Mouse (Mus musculus): Measurements from ENCODE around the gene Foxl1. TPM values are rescaled to one million over a fixed set of nuclear protein-coding genes. Genes with fewer than 3 reads are reported as not detected.

Foxl1 gene
- 0.40 and 0.58 TPM in 2 replicates for total RNA-seq (2014; rRNA removed)
- 0.21 TPM in 1 of 2 replicates, not detected in the other for polyA plus RNA-seq (2015; fragmentation: Nextera tagmentation; extraction: Ambion mirVana)

GRCm38 (mm10) chr8:121127756-121128375 lies at the start of gene Foxl1:
Gene Foxl1, plus strand, starts transcription at chr8:121127940.
- Histone ChIP-seq H3K4me3 (ENCODE audit: low read length) (peak within 1 kb of the TSS; percentile 2), H3K36me3 (ENCODE audit: insufficient read depth, low read length) (no peaks in the 10 kb centered on the region), H3K4me1 (ENCODE audit: insufficient read depth, low read length) (peaks cover 3% of the 10 kb centered on the region; the same call in 1 of the 2 replicates), H3K9ac (replicated peaks; ENCODE audit: low read length) (no peak within 1 kb of the TSS), H3K27ac (no peak within 1 kb of the TSS), H3K4me2 (ENCODE audit: low read depth, low read length) (peak within 1 kb of the TSS; percentile 41), H3K9me3 (ENCODE audit: low read length) (no peaks in the 10 kb centered on the region), H3K27me3 (ENCODE audit: insufficient read depth, low read length) (peaks cover 93% of the 10 kb centered on the region)
- 1% methylated on average over 43 of the region's 43 CpGs for WGBS
- DNase-seq (ENCODE audit: low spot score), result no peak
- TF ChIP-seq CTCF (IDR thresholded peaks at IDR 0.05; ENCODE audit: low read depth), result no peak
- ATAC-seq, result no peak

- Histone ChIP-seq H3K27me3 (ENCODE audit: insufficient read depth, low read length) (peaks cover 97% of the 10 kb centered on the region), H3K4me1 (ENCODE audit: insufficient read depth, low read length) (no peaks in the 10 kb centered on the region), H3K36me3 (ENCODE audit: insufficient read depth, low read length) (no peaks in the 10 kb centered on the region), H3K9ac (replicated peaks; ENCODE audit: low read length) (no peak overlapping the region), H3K4me3 (ENCODE audit: low read length) (no peak overlapping the region), H3K27ac (no peak overlapping the region), H3K9me3 (ENCODE audit: low read length) (no peaks in the 10 kb centered on the region), H3K4me2 (ENCODE audit: low read depth, low read length) (no peak overlapping the region)
- 4% methylated on average over 14 of the region's 14 CpGs for WGBS
- no peak for DNase-seq (ENCODE audit: low spot score)
- ATAC-seq, result no peak
- TF ChIP-seq CTCF (IDR thresholded peaks at IDR 0.05; ENCODE audit: low read depth), result no peak
These were observed 49.0 kb upstream of the Foxl1 start for GRCm38 (mm10) chr8:121078721-121079120.

GRCm38 (mm10) chr8:121079201-121079600 lies 48.5 kb upstream of the Foxl1 start:
- H3K27ac ChIP-seq, result no peak overlapping the region
- peaks cover 97% of the 10 kb centered on the region for H3K27me3 ChIP-seq (ENCODE audit: insufficient read depth, low read length)
- ATAC-seq (no peak), DNase-seq (ENCODE audit: low spot score) (no peak)
- no peak for TF ChIP-seq CTCF (IDR thresholded peaks at IDR 0.05; ENCODE audit: low read depth)
- no peaks in the 10 kb centered on the region for H3K9me3 ChIP-seq (ENCODE audit: low read length)
- H3K4me3 ChIP-seq (ENCODE audit: low read length), result no peak overlapping the region
- H3K36me3 ChIP-seq (ENCODE audit: insufficient read depth, low read length), result no peaks in the 10 kb centered on the region
- H3K4me1 ChIP-seq (ENCODE audit: insufficient read depth, low read length), result no peaks in the 10 kb centered on the region
- 3% methylated on average over 7 of the region's 7 CpGs for WGBS
- no peak overlapping the region for H3K9ac ChIP-seq (replicated peaks; ENCODE audit: low read length)
- H3K4me2 ChIP-seq (ENCODE audit: low read depth, low read length), result no peak overlapping the region

GRCm38 (mm10) chr8:121079944-121080343 lies 47.8 kb upstream of the Foxl1 start:
- TF ChIP-seq CTCF (IDR thresholded peaks at IDR 0.05; ENCODE audit: low read depth), result no peak
- H3K9me3 ChIP-seq (ENCODE audit: low read length), result no peaks in the 10 kb centered on the region
- no peaks in the 10 kb centered on the region for H3K4me1 ChIP-seq (ENCODE audit: insufficient read depth, low read length)
- H3K27ac ChIP-seq, result no peak overlapping the region
- WGBS, result 5% methylated on average over 12 of the region's 12 CpGs
- no peak overlapping the region for H3K4me2 ChIP-seq (ENCODE audit: low read depth, low read length)
- no peak for DNase-seq (ENCODE audit: low spot score)
- no peak overlapping the region for H3K9ac ChIP-seq (replicated peaks; ENCODE audit: low read length)
- H3K36me3 ChIP-seq (ENCODE audit: insufficient read depth, low read length), result no peaks in the 10 kb centered on the region
- H3K4me3 ChIP-seq (ENCODE audit: low read length), result no peak overlapping the region
- no peak for ATAC-seq
- H3K27me3 ChIP-seq (ENCODE audit: insufficient read depth, low read length), result peaks cover 98% of the 10 kb centered on the region

- Histone ChIP-seq H3K4me1 (ENCODE audit: insufficient read depth, low read length) (no peaks in the 10 kb centered on the region), H3K9ac (replicated peaks; ENCODE audit: low read length) (no peak overlapping the region), H3K9me3 (ENCODE audit: low read length) (no peaks in the 10 kb centered on the region), H3K27me3 (ENCODE audit: insufficient read depth, low read length) (peaks cover 98% of the 10 kb centered on the region), H3K36me3 (ENCODE audit: insufficient read depth, low read length) (no peaks in the 10 kb centered on the region), H3K4me3 (ENCODE audit: low read length) (no peak overlapping the region), H3K27ac (no peak overlapping the region), H3K4me2 (ENCODE audit: low read depth, low read length) (no peak overlapping the region)
- ATAC-seq, result no peak
- TF ChIP-seq CTCF (IDR thresholded peaks at IDR 0.05; ENCODE audit: low read depth), result no peak
- no peak for DNase-seq (ENCODE audit: low spot score)
- 2% methylated on average over 49 of the region's 49 CpGs for WGBS
These were observed 47.2 kb upstream of the Foxl1 start for GRCm38 (mm10) chr8:121080361-121081090.

GRCm38 (mm10) chr8:121081398-121081797 lies 46.3 kb upstream of the Foxl1 start:
- TF ChIP-seq CTCF (IDR thresholded peaks at IDR 0.05; ENCODE audit: low read depth), result no peak
- DNase-seq (ENCODE audit: low spot score), result no peak

More at GRCm38 (mm10) chr8:121081398-121081797, 46.3 kb upstream of the Foxl1 start:
- H3K4me3 ChIP-seq (ENCODE audit: low read length), result no peak overlapping the region
- H3K4me1 ChIP-seq (ENCODE audit: insufficient read depth, low read length), result no peaks in the 10 kb centered on the region
- no peak overlapping the region for H3K9ac ChIP-seq (replicated peaks; ENCODE audit: low read length)
- no peaks in the 10 kb centered on the region for H3K36me3 ChIP-seq (ENCODE audit: insufficient read depth, low read length)
- H3K27me3 ChIP-seq (ENCODE audit: insufficient read depth, low read length), result peaks cover 98% of the 10 kb centered on the region
- no peak for ATAC-seq
- 4% methylated on average over 7 of the region's 7 CpGs for WGBS
- no peak overlapping the region for H3K4me2 ChIP-seq (ENCODE audit: low read depth, low read length)
- no peaks in the 10 kb centered on the region for H3K9me3 ChIP-seq (ENCODE audit: low read length)
- no peak overlapping the region for H3K27ac ChIP-seq
